Mouse (Mus musculus): ENCODE results near the gene Abca2.
A peak's percentile ranks its signal among the peaks of the same experiment; 100 is the strongest.

Gene Abca2

DNA sequence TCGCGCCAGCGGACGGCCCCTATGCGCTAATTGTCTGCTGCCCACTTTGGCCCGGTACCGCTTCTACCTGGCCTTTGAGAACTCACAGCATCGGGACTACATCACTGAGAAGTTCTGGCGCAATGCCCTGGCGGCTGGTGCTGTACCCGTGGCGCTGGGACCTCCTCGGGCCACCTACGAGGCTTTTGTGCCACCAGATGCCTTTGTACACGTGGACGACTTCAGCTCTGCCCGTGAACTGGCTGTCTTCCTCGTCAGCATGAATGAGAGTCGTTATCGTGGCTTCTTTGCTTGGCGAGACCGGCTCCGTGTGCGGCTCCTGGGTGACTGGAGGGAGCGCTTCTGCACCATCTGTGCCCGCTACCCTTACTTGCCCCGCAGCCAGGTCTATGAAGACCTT lies 3.0 kb upstream of the Abca2 start:
- DNase-seq (ENCODE audit: low spot score) = no peak

DNA sequence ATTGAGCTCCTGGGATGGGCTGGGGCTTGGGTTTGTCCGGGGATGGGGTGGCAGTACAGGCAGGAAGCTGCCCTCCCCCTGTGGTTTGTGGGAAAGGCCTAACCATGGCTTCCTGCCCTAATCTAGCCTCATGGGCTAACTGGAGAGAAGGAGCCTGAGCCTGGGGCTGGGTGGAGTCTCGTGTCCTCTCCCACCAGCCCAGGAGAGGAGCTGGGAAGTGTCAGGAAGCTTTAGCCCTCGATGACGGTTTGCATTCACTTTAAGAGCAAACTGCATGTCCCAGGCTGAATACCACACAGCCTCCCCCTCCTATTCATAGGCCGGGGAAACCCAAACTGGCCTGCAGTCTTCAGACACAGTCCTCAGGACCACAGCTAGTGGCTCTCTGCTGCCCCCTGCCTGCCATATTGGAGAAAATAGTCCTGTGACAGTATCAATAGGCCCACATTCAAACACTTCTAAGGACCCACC lies 1.7 kb upstream of the Abca2 start:
- DNase-seq (ENCODE audit: low spot score) = peak; percentile 93

DNA sequence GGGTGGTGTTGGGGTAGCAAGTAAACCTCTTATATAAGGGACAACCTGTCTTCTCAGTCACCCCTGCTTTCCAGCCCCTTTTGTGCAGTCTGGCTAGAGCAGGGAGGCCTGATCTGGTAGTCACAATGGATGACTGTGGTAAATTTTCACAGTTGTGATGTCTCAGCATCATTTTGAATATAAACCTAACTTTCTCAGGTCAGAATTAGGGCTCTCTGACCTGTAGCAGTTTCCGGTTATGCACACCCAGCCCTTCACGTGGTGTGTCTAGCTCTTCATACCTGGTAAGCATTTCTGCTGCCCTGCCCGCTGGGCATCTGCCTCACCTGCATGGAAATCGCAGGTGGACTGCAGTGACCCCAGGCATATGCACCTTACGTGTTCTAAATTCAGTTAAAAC lies 1.2 kb upstream of the Abca2 start:
- DNase-seq (ENCODE audit: low spot score) = no peak

- no peak for DNase-seq (ENCODE audit: low spot score)
Measured at GRCm38 (mm10) chr2:25429435-25430180, 1.1 kb downstream of the Abca2 start.

DNA sequence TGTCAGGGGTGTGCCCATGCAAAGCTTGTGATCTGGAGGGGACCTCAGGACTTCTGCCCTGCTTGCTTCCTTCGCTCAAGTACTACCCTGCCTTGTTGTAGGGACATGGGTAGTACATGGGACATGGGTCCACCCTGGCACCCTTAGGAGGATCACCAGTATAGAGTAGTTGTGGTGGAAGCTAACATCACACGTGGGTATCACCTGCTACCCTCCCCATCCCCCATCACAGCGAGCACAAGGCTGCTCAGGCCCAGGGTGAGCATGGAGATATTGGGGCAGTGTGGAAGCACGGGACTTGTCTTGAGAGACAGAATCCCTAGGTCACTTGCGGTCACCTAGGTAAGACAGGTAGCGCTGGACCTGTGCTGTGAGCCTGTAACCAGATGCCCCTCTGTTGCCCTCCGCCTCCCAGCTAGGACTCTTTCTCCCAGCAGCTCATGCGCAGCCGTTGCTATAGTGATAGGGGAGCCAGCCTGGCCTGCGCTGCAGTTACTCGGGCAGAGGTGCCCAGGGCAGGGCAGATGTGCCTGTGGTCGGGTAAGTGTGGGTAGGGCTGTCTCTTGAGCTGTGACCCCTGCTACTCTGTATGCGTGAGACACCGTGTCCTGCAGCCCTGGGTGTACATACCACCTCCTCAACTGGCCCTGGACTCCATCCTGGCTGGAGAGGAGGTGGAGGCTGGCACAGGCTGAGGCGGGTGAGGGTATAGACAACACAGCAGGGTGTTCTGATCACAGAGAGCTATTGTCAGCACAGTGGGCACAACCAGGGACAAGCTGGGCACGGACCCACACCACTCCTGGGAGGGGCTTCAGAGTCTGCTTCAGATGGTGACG lies 2.1 kb downstream of the Abca2 start:
- DNase-seq (ENCODE audit: low spot score) = peak; percentile 32

GRCm38 (mm10) chr2:25431308-25431855 lies 2.9 kb downstream of the Abca2 start:
- DNase-seq (ENCODE audit: low spot score) = no peak

DNA sequence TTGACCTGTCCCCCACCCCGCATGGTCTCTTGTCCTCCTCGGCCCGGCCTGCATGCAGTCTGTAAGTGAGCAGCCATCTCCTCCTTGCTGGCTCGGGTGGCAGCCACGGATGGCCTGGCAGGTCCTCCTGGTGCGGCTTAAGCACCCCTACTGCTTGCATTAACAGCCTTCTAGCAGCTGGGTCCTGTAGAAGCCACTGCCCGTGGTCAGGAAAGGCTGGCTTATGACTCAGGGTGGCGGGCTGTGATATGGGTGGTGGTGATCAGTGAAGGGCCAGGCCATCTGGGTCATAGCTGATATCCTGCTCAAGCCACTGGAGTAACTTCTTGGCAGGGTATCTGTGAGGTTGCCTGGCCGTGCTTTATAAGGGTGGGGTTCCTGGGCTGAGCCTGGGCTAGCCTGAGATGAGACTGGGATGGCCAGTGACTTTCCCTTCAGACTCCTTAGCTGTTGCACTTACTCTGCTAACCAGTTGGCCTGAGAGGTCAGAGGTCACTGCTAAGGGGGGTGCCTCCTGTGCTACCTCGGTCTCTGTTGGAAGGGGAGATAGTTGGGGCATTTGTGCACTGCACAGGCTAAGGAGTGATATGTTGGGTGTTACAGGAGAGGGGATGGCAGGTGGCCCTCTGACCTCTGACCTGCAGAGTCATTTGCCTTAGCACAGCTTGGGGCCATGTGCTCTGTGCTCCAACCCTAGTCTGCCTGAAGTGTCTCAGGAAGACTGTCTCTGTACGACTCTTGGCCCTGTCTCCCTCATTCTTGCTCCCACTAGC lies 4.0 kb downstream of the Abca2 start:
- no peak for DNase-seq (ENCODE audit: low spot score)

DNA sequence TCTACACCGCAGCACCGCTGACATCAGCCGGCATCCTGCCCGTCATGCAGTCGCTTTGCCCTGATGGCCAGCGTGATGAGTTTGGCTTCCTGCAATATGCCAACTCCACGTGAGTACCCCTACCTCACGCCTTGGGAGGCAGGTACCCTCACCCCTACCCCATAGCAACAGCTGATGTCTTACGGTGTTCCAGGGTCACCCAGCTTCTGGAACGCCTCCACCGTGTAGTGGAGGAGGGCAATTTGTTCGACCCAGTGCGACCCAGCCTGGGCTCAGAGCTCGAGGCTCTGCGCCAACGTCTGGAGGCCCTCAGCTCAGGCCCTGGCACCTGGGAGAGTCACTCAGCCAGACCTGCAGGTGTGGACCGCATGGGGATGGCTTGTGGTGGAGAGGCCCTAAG lies 4.6 kb downstream of the Abca2 start:
- DNase-seq (ENCODE audit: low spot score) = no peak

DNA sequence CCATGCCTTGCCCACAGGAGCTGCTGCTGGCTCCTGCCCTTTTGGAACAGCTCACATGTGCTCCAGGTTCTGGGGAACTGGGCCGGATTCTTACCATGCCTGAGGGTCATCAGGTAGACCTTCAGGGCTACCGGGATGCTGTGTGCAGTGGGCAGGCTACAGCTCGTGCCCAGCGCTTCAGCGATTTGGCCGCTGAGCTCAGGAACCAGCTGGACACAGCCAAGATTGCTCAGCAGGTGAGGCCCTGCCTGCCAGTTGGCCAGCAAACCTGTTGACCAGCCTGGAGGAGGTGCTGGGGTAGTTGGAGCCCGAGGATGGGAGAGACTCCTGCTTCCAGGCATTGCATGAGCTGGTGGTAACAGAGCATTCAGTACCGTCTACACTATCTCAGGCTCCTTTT lies 5.8 kb downstream of the Abca2 start:
- no peak for DNase-seq (ENCODE audit: low spot score)

DNA sequence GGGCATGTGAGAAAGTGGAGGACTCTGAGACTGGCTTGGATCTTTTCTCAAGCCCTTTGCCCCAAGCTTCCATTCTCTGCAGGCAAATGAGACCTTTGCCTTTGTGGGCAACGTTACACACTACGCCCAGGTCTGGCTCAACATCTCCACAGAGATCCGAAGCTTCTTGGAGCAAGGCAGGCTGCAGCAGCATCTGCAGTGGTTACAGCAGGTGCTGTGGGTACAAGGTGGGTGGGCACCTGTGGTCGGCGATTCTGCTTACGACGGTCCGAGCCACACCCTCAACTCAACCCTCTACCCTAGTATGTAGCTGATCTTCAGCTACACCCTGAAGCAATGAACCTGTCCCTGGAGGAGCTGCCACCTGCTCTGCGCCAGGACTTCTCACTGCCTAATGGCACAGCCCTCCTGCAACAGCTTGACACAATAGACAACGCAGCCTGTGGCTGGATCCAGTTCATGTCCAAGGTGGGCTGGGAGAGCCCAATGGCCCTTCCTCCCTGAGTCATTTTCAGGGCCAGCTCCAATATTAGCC lies 7.8 kb downstream of the Abca2 start:
- no peak for DNase-seq (ENCODE audit: low spot score)

GRCm38 (mm10) chr2:25441067-25441466 lies 12.6 kb downstream of the Abca2 start:
- no peak for DNase-seq (ENCODE audit: low spot score)

DNA sequence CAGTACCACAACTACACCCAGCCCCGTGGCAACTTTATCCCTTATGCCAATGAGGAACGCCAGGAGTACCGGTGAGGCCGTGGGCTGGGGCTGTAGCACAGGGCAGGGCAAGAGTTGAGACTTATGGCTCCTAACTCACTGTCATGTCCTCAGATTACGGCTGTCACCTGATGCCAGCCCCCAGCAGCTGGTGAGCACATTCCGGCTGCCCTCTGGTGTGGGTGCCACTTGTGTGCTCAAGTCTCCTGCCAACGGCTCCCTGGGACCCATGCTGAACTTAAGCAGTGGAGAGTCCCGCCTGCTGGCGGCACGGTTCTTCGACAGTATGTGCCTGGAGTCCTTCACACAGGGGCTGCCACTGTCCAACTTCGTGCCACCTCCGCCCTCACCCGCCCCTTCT lies 14.2 kb downstream of the Abca2 start:
- no peak for DNase-seq (ENCODE audit: low spot score)

DNA sequence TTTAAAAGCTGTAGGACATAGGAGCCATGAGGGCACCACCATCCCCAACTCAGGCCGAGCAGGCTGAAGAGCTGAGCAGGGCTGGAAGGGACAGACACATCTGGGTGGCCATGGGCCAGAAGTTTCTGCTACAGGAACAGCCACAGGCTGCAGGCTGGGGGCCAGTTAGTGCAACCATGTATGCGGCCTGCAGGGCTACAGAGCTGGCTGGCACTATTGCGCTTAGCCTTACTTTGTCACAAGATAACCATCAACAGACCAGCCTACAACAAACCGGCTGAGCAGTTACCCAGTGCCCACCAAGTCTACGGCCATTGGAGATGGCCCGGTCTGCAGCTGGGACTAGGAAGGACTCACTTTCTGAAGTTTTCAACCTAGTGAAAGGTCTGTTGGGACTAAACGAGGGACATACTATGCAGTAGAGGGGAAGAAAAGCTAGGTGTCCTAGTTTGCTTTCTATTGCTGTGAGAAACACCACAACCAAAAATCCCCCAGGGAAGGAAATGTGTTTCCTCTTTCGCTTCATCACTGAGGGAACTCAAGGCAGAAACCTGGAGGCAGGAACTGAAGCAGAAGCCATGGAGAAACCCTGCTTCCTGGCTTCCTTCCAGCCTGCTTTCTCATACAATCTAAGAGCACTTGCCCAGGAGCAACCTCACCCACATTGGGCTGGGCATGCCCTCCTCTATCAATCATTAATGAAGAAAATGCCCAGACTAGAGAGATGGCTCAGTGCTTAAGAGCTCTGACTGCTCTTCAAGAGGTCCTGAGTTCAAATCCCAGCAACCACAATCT lies 22.5 kb downstream of the Abca2 start:
- no peak for DNase-seq (ENCODE audit: low spot score)

DNA sequence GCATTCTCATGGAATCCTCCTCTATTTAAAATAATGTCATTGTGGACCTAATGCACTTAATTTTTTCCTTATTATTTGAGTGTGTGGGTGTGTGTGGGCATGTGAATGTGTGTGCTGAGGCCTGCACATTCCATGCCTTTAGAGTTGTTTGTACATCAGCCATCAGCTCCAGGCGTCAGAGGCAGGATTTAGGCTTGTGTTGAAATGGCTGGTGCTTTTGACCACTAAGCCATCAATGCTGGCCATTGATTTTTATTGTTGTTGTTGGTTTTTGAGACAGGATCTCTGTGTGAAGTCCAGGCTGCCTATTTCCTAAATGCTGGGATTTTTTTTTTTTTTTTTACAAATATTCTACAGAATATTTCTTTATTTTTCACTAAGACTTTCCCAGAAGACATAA lies 24.4 kb downstream of the Abca2 start:
- no peak for DNase-seq (ENCODE audit: low spot score)

- no peak for DNase-seq (ENCODE audit: low spot score)
Measured at GRCm38 (mm10) chr2:25456205-25456953, 27.9 kb downstream of the Abca2 start, which contains the start of gene Clic3. Clic3 (plus strand) TSS chr2:25456838.

DNA sequence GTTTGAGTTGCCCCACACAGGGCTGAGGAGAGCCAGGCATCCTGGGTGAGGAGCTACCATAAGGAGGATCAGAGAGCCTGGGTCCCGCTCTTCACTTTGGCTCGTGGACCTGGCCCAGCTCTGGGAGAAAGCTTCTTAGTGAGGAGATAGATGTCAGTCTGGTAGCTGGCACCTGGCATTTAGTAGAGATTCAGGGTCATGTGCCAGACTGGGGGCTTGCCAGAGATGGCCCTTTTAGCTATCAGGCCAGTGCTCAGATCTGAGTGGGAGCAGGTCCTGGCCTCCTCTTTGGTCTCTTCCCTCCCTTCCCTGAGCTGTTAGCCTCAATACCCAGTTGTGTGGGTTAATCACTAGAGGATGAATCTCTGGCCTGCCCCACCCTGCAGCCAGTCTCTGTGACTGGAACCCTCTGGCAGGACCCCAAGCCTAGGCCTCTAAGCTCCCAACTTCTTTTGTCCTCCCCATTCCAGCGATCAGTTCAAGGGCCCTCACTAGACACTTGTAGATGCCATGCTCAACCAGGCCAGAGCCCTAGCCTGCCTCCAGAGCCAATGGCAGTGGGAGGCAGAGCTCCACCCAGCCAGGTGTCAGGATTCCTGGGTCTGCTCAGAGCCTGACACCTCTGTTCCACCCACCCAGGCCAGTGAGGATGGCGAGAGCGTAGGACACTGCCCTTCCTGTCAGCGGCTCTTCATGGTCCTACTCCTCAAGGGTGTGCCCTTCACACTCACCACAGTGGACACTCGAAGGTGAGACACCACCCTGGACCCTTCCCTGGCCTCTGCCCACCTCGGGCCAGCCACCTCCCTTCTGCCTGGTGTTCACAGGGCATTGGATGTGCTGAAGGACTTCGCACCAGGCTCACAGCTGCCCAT lies 28.8 kb downstream of the Abca2 start:
- no peak for DNase-seq (ENCODE audit: low spot score)

DNA sequence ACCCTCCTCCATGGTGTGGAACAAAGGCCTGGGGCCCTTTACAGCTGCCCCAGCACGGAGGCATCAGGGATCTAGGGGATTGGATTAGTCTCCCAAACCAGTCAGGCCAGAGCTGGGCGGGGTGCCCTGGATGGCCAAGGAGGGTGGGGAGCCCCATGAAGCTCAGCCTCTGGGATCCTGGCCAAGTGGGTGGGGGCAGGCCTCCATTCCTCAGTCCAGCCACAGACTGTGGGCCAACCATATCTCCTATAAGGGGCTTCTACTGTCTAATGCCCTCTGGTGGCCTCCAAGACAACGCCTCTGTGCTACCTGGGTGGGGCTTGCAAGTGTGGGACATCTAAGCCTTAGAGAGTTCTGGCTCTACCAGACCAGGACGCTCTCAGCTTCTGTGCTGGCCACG lies 30.4 kb downstream of the Abca2 start:
- DNase-seq (ENCODE audit: low spot score) = no peak

DNA sequence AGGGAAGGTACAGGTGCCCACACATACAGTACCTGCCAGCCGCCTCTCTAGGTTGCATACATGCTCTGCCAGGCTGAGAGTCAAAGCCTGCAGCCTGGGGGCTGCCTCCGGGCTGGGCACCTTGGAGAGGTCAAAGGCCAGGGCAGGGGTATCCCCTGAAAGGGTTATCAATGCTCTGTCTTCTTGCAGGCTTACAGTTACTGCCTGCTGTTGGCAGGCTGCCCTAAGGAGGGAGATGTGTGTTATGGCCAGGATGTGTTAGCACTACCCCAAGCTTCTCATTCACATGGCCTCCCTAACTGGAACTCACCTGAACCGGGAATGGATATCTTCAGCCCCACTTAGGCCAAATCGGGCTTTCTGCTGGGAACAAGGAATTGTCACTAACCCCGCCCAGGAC lies 31.6 kb downstream of the Abca2 start:
- no peak for DNase-seq (ENCODE audit: low spot score)

- peak; percentile 89 for DNase-seq (ENCODE audit: low spot score)
Measured at GRCm38 (mm10) chr2:25460551-25461309, 32.2 kb downstream of the Abca2 start, which contains the start of gene Paxx. Paxx (minus strand) TSS chr2:25461094.

Data from retina, embryonic 14.5 days (tissue).